Mouse (Mus musculus) neural tube, embryonic 14.5 days (tissue): Measurements from ENCODE around the gene Nop58. TPM values are rescaled to one million over a fixed set of nuclear protein-coding genes. Genes with fewer than 3 reads are reported as not detected.
A peak's percentile ranks its signal among the peaks of the same experiment; 100 is the strongest.

Experiments used
- ATAC-seq: fragments of 200-750 bp; cut with Nextera tagmentation; 2 replicates; pipeline ENCODE4 v1.8.0; 2017; ENCODE audit warnings: low read depth, mild to moderate bottlenecking, moderate TSS enrichment, moderate library complexity
- H3K27ac ChIP-seq: fragments of 300-500 bp; sonication (generic); 2 replicates; pipeline ENCODE4 v1.5.1; 2014; ENCODE audit warnings: low read depth, mild to moderate bottlenecking, control low read depth, low read length, moderate library complexity, mixed read lengths
- H3K27me3 ChIP-seq: fragments of 300-500 bp; sonication (generic); 2 replicates; pipeline ENCODE4 v1.6.1; 2014; ENCODE audit warnings: low read length; ENCODE audit not compliant: control insufficient read depth, insufficient read depth
- H3K36me3 ChIP-seq: fragments of 300-500 bp; sonication (generic); 2 replicates; pipeline ENCODE4 v1.6.1; 2014; ENCODE audit warnings: low read length, mixed read lengths; ENCODE audit not compliant: control insufficient read depth, insufficient read depth
- H3K4me1 ChIP-seq: fragments of 300-500 bp; sonication (generic); 2 replicates; pipeline ENCODE4 v1.6.1; 2014; ENCODE audit warnings: low read length; ENCODE audit not compliant: control insufficient read depth, insufficient read depth
- H3K4me2 ChIP-seq: fragments of 300-500 bp; sonication (generic); 2 replicates; pipeline ENCODE4 v1.6.1; 2014; ENCODE audit warnings: mild to moderate bottlenecking, low read depth, low read length, control low read depth
- H3K4me3 ChIP-seq: fragments of 300-500 bp; sonication (generic); 2 replicates; pipeline ENCODE4 v1.5.1; 2014; ENCODE audit warnings: low read depth, low read length, control low read depth, mixed read lengths
- H3K9ac ChIP-seq: fragments of 300-500 bp; sonication (generic); replicated peaks from 2 replicates; pipeline ENCODE4 v1.6.1; 2014; ENCODE audit warnings: low read depth, mild to moderate bottlenecking, control low read depth, low read length, mixed read lengths
- H3K9me3 ChIP-seq: fragments of 300-500 bp; sonication (generic); 2 replicates; pipeline ENCODE4 v1.6.1; 2016; ENCODE audit warnings: low read length; ENCODE audit not compliant: control insufficient read depth
- WGBS: fragments of 180-500 bp; shearing (Covaris S2); extraction: QIAGEN DNeasy Blood & Tissue Kit; methylation state at CpG from one replicate; pipeline ENCODE4 v1.1.7; 2014; 5-methylcytosine and 5-hydroxymethylcytosine counted together
- polyA plus RNA-seq: library from polyadenylated mRNA; unstranded; fragments of >200 nt; fragmentation: Nextera tagmentation; extraction: Ambion mirVana; gene quantifications from 2 replicates; pipeline ENCODE4 v1.2.1, GENCODE M21; 2014

Gene Nop58
- polyA plus RNA-seq, 1 experiment from 2014 or later = 125 TPM

- Histone ChIP-seq H3K9ac (no peak overlapping the region), H3K27me3 (no peaks in the 10 kb centered on the region), H3K4me2 (no peak overlapping the region), H3K36me3 (no peaks in the 10 kb centered on the region), H3K9me3 (no peaks in the 10 kb centered on the region), H3K4me1 (peaks cover 7% of the 10 kb centered on the region; the same call in 1 of the 2 replicates), H3K4me3 (no peak overlapping the region), H3K27ac (no peak overlapping the region)
- ATAC-seq = no peak
- WGBS = 90% methylated on average over 2 of the region's 3 CpGs
Measured at GRCm38 (mm10) chr1:59663456-59664135, 21.2 kb upstream of the Nop58 start.

- Histone ChIP-seq H3K9me3 (no peaks in the 10 kb centered on the region), H3K36me3 (no peaks in the 10 kb centered on the region), H3K27me3 (no peaks in the 10 kb centered on the region), H3K9ac (no peak overlapping the region), H3K4me1 (peaks cover 19% of the 10 kb centered on the region; the same call in 1 of the 2 replicates), H3K4me3 (no peak overlapping the region), H3K4me2 (no peak overlapping the region; the same call in 1 of the 2 replicates), H3K27ac (no peak overlapping the region)
- ATAC-seq = no peak
- WGBS = 94% methylated on average over 2 of the region's 2 CpGs
Measured at GRCm38 (mm10) chr1:59668871-59669270, 15.9 kb upstream of the Nop58 start.

- H3K9me3 ChIP-seq = no peaks in the 10 kb centered on the region
- H3K27me3 ChIP-seq = no peaks in the 10 kb centered on the region
- peak; percentile 31; the same call in 1 of the 2 replicates for ATAC-seq
- H3K27ac ChIP-seq = peak overlapping the region; percentile 89
- peak overlapping the region; percentile 96 for H3K4me3 ChIP-seq
- no peaks in the 10 kb centered on the region for H3K36me3 ChIP-seq
- H3K4me1 ChIP-seq = peaks cover 19% of the 10 kb centered on the region; the same call in 1 of the 2 replicates
- WGBS = 1% methylated on average over 48 of the region's 54 CpGs
- peak overlapping the region; percentile 60 for H3K4me2 ChIP-seq
- H3K9ac ChIP-seq = peak overlapping the region; percentile 97
Measured at GRCm38 (mm10) chr1:59669962-59670630, 14.7 kb upstream of the Nop58 start.

GRCm38 (mm10) chr1:59670641-59671168, 14.1 kb upstream of the Nop58 start, which contains the start of gene Sumo1:
Gene Sumo1, minus strand, starts transcription at chr1:59670834.
- ATAC-seq = peak; percentile 98
- no peaks in the 10 kb centered on the region for H3K9me3 ChIP-seq
- H3K4me1 ChIP-seq = peaks cover 19% of the 10 kb centered on the region; the same call in 1 of the 2 replicates
- peak within 1 kb of the TSS; percentile 96 for H3K4me3 ChIP-seq
- H3K36me3 ChIP-seq = no peaks in the 10 kb centered on the region
- WGBS = under 1% methylated on average over 31 of the region's 36 CpGs
- peak within 1 kb of the TSS; percentile 60 for H3K4me2 ChIP-seq
- no peaks in the 10 kb centered on the region for H3K27me3 ChIP-seq
- peak within 1 kb of the TSS; percentile 89 for H3K27ac ChIP-seq
- H3K9ac ChIP-seq = peak within 1 kb of the TSS; percentile 97

- no peak for ATAC-seq
- no peak overlapping the region for H3K4me2 ChIP-seq
- no peaks in the 10 kb centered on the region for H3K36me3 ChIP-seq
- H3K4me1 ChIP-seq = peaks cover 12% of the 10 kb centered on the region; the same call in 1 of the 2 replicates
- H3K27ac ChIP-seq = no peak overlapping the region
- H3K27me3 ChIP-seq = no peaks in the 10 kb centered on the region
- H3K9me3 ChIP-seq = no peaks in the 10 kb centered on the region
- 97% methylated on average over 2 of the region's 2 CpGs for WGBS
- H3K9ac ChIP-seq = no peak overlapping the region
- H3K4me3 ChIP-seq = no peak overlapping the region
Measured at GRCm38 (mm10) chr1:59673661-59674060, 11.1 kb upstream of the Nop58 start.

GRCm38 (mm10) chr1:59683926-59684818, 599 bp upstream of the Nop58 start:
- H3K36me3 ChIP-seq = no peaks in the 10 kb centered on the region
- WGBS = 10% methylated on average over 11 of the region's 11 CpGs

GRCm38 (mm10) chr1:59687493-59687892, 2.7 kb downstream of the Nop58 start:
- Histone ChIP-seq H3K4me1 (peaks cover 14% of the 10 kb centered on the region), H3K9me3 (no peaks in the 10 kb centered on the region), H3K4me2 (no peak overlapping the region), H3K36me3 (peaks cover 3% of the 10 kb centered on the region; the same call in 1 of the 2 replicates), H3K9ac (no peak overlapping the region), H3K4me3 (no peak overlapping the region), H3K27me3 (no peaks in the 10 kb centered on the region), H3K27ac (no peak overlapping the region)
- ATAC-seq = no peak
- WGBS = 78% methylated on average over 1 of the region's 1 CpGs

More at GRCm38 (mm10) chr1:59683926-59684818, 599 bp upstream of the Nop58 start:
- peak overlapping the region; percentile 98 for H3K4me2 ChIP-seq
- H3K4me3 ChIP-seq = peak overlapping the region; percentile 62
- no peak overlapping the region for H3K27ac ChIP-seq
- H3K4me1 ChIP-seq = peaks cover 14% of the 10 kb centered on the region
- peak; percentile 39; the same call in 1 of the 2 replicates for ATAC-seq
- H3K27me3 ChIP-seq = no peaks in the 10 kb centered on the region
- H3K9me3 ChIP-seq = no peaks in the 10 kb centered on the region
- H3K9ac ChIP-seq = peak overlapping the region; percentile 48; the same call in 1 of the 2 replicates

GRCm38 (mm10) chr1:59690467-59690866, 5.7 kb downstream of the Nop58 start:
- peaks cover 13% of the 10 kb centered on the region for H3K4me1 ChIP-seq
- 92% methylated on average over 5 of the region's 5 CpGs for WGBS
- no peak overlapping the region for H3K4me3 ChIP-seq
- no peaks in the 10 kb centered on the region for H3K27me3 ChIP-seq
- no peak for ATAC-seq
- no peak overlapping the region for H3K4me2 ChIP-seq
- no peak overlapping the region for H3K9ac ChIP-seq
- no peak overlapping the region for H3K27ac ChIP-seq
- H3K9me3 ChIP-seq = no peaks in the 10 kb centered on the region
- peaks cover 8% of the 10 kb centered on the region; the same call in 1 of the 2 replicates for H3K36me3 ChIP-seq
